Mouse (Mus musculus): ENCODE data around the gene Aldh3b1. TPM values are rescaled to one million over a fixed set of nuclear protein-coding genes. Genes with fewer than 3 reads are reported as not detected.

Aldh3b1 gene
- polyA plus RNA-seq, 1 experiment from 2014 or later, result 2.3 TPM

DNA sequence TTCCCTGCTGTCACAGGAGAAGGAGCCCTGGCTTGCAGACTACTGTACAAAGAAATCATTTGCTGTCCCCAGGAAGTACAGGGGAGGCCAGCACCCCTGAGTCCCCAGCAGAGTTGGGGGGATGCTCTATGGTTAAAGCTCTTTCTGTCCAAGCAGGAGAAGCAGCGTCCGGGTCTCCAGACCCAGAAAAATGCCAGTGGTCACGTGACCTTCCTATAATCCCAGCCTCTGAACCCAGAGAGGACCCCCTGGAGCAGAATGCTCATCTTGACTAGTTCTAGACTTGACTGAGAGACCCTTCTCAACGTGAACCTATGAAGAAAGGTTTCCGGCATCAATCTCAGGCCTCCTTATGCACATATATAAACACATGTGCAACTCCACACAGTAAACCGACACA, 3.7 kb downstream of the Aldh3b1 start:
- H3K4me3 ChIP-seq (ENCODE audit: low read depth, low read length), result no peak overlapping the region
- WGBS (ENCODE audit: insufficient replicate concordance), result 78% methylated on average over 6 of the region's 6 CpGs
- H3K4me1 ChIP-seq (ENCODE audit: control insufficient read depth, insufficient read depth, low read length), result peaks cover 11% of the 10 kb centered on the region
- H3K27me3 ChIP-seq (ENCODE audit: control insufficient read depth, insufficient read depth, low read length), result no peaks in the 10 kb centered on the region
- H3K36me3 ChIP-seq (ENCODE audit: control insufficient read depth, insufficient read depth, low read length), result no peaks in the 10 kb centered on the region
- H3K27ac ChIP-seq (ENCODE audit: low read depth, low read length), result no peak overlapping the region
- no peak overlapping the region for H3K9ac ChIP-seq (ENCODE audit: low read depth, low read length)
- H3K4me2 ChIP-seq, result no peak overlapping the region
- H3K9me3 ChIP-seq (replicated peaks; ENCODE audit: control insufficient read depth, low read length), result no peaks in the 10 kb centered on the region
- ATAC-seq (replicated peaks; ENCODE audit: insufficient number of reproducible peaks, low FRiP score, low TSS enrichment), result no peak

- no peak for ATAC-seq (replicated peaks; ENCODE audit: insufficient number of reproducible peaks, low FRiP score, low TSS enrichment)
- Histone ChIP-seq H3K9ac (ENCODE audit: low read depth, low read length) (no peak overlapping the region), H3K27ac (ENCODE audit: low read depth, low read length) (no peak overlapping the region), H3K4me2 (no peak overlapping the region), H3K4me3 (ENCODE audit: low read depth, low read length) (no peak overlapping the region), H3K4me1 (ENCODE audit: control insufficient read depth, insufficient read depth, low read length) (peaks cover 4% of the 10 kb centered on the region), H3K9me3 (replicated peaks; ENCODE audit: control insufficient read depth, low read length) (no peaks in the 10 kb centered on the region), H3K36me3 (ENCODE audit: control insufficient read depth, insufficient read depth, low read length) (no peaks in the 10 kb centered on the region), H3K27me3 (ENCODE audit: control insufficient read depth, insufficient read depth, low read length) (no peaks in the 10 kb centered on the region)
- 83% methylated on average over 7 of the region's 7 CpGs for WGBS (ENCODE audit: insufficient replicate concordance)
These were observed 4.7 kb downstream of the Aldh3b1 start for GRCm38 (mm10) chr19:3924868-3925267.

DNA sequence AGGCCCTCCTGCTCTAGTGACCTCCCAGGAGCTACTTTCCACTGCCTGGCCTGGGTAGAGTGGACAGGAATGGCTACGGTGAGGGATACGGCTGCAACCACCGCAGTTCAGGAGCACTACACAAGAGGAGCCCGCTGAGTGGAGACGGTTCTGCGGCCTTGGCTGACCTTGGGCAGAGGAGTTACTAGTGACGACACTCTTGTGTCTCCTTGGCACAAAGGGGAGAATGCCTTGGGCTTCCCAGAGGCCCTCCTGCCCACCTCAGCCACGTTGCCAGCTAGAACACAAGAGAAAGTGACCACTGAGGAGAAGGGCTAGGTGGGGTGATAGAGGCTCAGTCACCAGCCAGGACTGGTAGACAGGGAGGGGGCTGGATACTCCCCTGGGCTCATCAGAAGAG, 5.4 kb downstream of the Aldh3b1 start:
- no peaks in the 10 kb centered on the region for H3K9me3 ChIP-seq (replicated peaks; ENCODE audit: control insufficient read depth, low read length)
- no peaks in the 10 kb centered on the region for H3K27me3 ChIP-seq (ENCODE audit: control insufficient read depth, insufficient read depth, low read length)
- no peak overlapping the region for H3K9ac ChIP-seq (ENCODE audit: low read depth, low read length)
- ATAC-seq (replicated peaks; ENCODE audit: insufficient number of reproducible peaks, low FRiP score, low TSS enrichment), result no peak
- H3K4me2 ChIP-seq, result no peak overlapping the region
- no peak overlapping the region for H3K4me3 ChIP-seq (ENCODE audit: low read depth, low read length)
- WGBS (ENCODE audit: insufficient replicate concordance), result 75% methylated on average over 8 of the region's 8 CpGs
- no peaks in the 10 kb centered on the region for H3K36me3 ChIP-seq (ENCODE audit: control insufficient read depth, insufficient read depth, low read length)
- no peak overlapping the region; the same call in 1 of the 2 replicates for H3K27ac ChIP-seq (ENCODE audit: low read depth, low read length)
- H3K4me1 ChIP-seq (ENCODE audit: control insufficient read depth, insufficient read depth, low read length), result peaks cover 3% of the 10 kb centered on the region; the same call in 1 of the 2 replicates

- H3K9me3 ChIP-seq (replicated peaks; ENCODE audit: control insufficient read depth, low read length), result no peaks in the 10 kb centered on the region
- ATAC-seq (replicated peaks; ENCODE audit: insufficient number of reproducible peaks, low FRiP score, low TSS enrichment), result no peak; the same call in 1 of the 2 replicates
- no peak overlapping the region for H3K27ac ChIP-seq (ENCODE audit: low read depth, low read length)
These were observed 6.0 kb downstream of the Aldh3b1 start for GRCm38 (mm10) chr19:3923586-3923985.

GRCm38 (mm10) chr19:3922661-3923371, 6.8 kb downstream of the Aldh3b1 start:
- H3K4me2 ChIP-seq, result no peak overlapping the region
- H3K36me3 ChIP-seq (ENCODE audit: control insufficient read depth, insufficient read depth, low read length), result no peaks in the 10 kb centered on the region
- no peak overlapping the region for H3K27ac ChIP-seq (ENCODE audit: low read depth, low read length)
- no peaks in the 10 kb centered on the region for H3K9me3 ChIP-seq (replicated peaks; ENCODE audit: control insufficient read depth, low read length)
- no peak overlapping the region for H3K4me3 ChIP-seq (ENCODE audit: low read depth, low read length)
- no peak overlapping the region for H3K9ac ChIP-seq (ENCODE audit: low read depth, low read length)
- H3K4me1 ChIP-seq (ENCODE audit: control insufficient read depth, insufficient read depth, low read length), result peaks cover 3% of the 10 kb centered on the region; the same call in 1 of the 2 replicates
- no peak for ATAC-seq (replicated peaks; ENCODE audit: insufficient number of reproducible peaks, low FRiP score, low TSS enrichment)
- no peaks in the 10 kb centered on the region for H3K27me3 ChIP-seq (ENCODE audit: control insufficient read depth, insufficient read depth, low read length)
- 58% methylated on average over 10 of the region's 10 CpGs for WGBS (ENCODE audit: insufficient replicate concordance)

More at GRCm38 (mm10) chr19:3923586-3923985, 6.0 kb downstream of the Aldh3b1 start:
- H3K27me3 ChIP-seq (ENCODE audit: control insufficient read depth, insufficient read depth, low read length), result no peaks in the 10 kb centered on the region
- H3K4me1 ChIP-seq (ENCODE audit: control insufficient read depth, insufficient read depth, low read length), result peaks cover 3% of the 10 kb centered on the region; the same call in 1 of the 2 replicates
- 69% methylated on average over 13 of the region's 13 CpGs for WGBS (ENCODE audit: insufficient replicate concordance)
- no peaks in the 10 kb centered on the region for H3K36me3 ChIP-seq (ENCODE audit: control insufficient read depth, insufficient read depth, low read length)
- no peak overlapping the region for H3K4me2 ChIP-seq
- H3K4me3 ChIP-seq (ENCODE audit: low read depth, low read length), result no peak overlapping the region
- H3K9ac ChIP-seq (ENCODE audit: low read depth, low read length), result no peak overlapping the region

DNA sequence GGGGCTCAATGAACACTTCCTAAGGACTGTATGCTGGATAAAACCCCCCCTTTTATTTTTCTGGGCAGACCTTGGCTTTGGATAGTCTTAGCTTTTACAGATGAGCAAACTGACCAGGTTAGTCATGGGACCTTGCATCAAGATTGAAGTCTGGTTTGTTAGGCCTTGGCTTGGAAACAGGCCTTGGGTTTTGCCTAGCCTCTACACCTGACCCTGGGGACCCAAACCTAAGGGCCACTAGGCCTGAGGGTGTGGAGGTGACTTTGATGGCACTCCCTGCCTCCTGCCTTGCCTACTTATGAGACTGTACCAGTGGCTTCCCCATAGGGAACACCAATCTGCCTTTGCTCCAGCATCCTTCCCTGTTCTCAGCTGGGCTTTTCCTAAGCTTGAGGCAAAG, 9.7 kb downstream of the Aldh3b1 start:
- Histone ChIP-seq H3K4me2 (no peak overlapping the region), H3K27me3 (ENCODE audit: control insufficient read depth, insufficient read depth, low read length) (no peaks in the 10 kb centered on the region), H3K9me3 (replicated peaks; ENCODE audit: control insufficient read depth, low read length) (no peaks in the 10 kb centered on the region), H3K27ac (ENCODE audit: low read depth, low read length) (no peak overlapping the region), H3K9ac (ENCODE audit: low read depth, low read length) (no peak overlapping the region), H3K36me3 (ENCODE audit: control insufficient read depth, insufficient read depth, low read length) (no peaks in the 10 kb centered on the region), H3K4me3 (ENCODE audit: low read depth, low read length) (no peak overlapping the region), H3K4me1 (ENCODE audit: control insufficient read depth, insufficient read depth, low read length) (peaks cover 3% of the 10 kb centered on the region; the same call in 1 of the 2 replicates)
- no peak for ATAC-seq (replicated peaks; ENCODE audit: insufficient number of reproducible peaks, low FRiP score, low TSS enrichment)

GRCm38 (mm10) chr19:3916727-3917126, 12.9 kb downstream of the Aldh3b1 start:
- WGBS (ENCODE audit: insufficient replicate concordance), result 75% methylated on average over 11 of the region's 11 CpGs

DNA sequence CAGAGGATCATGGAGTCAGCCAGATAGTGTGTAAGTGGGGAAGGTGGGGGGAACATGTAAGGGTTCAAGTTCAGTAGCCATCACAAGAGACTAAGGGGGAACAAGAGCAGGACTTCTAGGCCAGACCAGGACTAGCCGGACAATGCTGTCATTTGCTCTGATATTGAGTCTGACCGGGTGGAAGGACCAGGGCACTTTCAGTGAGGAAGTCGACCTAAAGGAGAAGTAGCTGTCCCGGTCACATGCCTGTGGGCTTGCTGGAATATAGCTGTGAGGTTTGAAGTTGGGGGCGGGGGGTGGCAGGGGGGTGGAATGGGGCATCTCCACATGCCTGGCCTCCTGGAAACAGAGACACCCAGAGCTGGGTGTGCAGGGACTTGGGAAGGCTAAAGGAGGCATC, 15.1 kb downstream of the Aldh3b1 start:
- Histone ChIP-seq H3K36me3 (ENCODE audit: control insufficient read depth, insufficient read depth, low read length) (no peaks in the 10 kb centered on the region), H3K27ac (ENCODE audit: low read depth, low read length) (no peak overlapping the region), H3K27me3 (ENCODE audit: control insufficient read depth, insufficient read depth, low read length) (no peaks in the 10 kb centered on the region), H3K9ac (ENCODE audit: low read depth, low read length) (no peak overlapping the region), H3K4me1 (ENCODE audit: control insufficient read depth, insufficient read depth, low read length) (peaks cover 17% of the 10 kb centered on the region), H3K9me3 (replicated peaks; ENCODE audit: control insufficient read depth, low read length) (no peaks in the 10 kb centered on the region), H3K4me3 (ENCODE audit: low read depth, low read length) (no peak overlapping the region), H3K4me2 (no peak overlapping the region)
- 86% methylated on average over 5 of the region's 5 CpGs for WGBS (ENCODE audit: insufficient replicate concordance)
- no peak for ATAC-seq (replicated peaks; ENCODE audit: insufficient number of reproducible peaks, low FRiP score, low TSS enrichment)

More at GRCm38 (mm10) chr19:3916727-3917126, 12.9 kb downstream of the Aldh3b1 start:
- Histone ChIP-seq H3K36me3 (ENCODE audit: control insufficient read depth, insufficient read depth, low read length) (no peaks in the 10 kb centered on the region), H3K27me3 (ENCODE audit: control insufficient read depth, insufficient read depth, low read length) (no peaks in the 10 kb centered on the region), H3K4me1 (ENCODE audit: control insufficient read depth, insufficient read depth, low read length) (peaks cover 14% of the 10 kb centered on the region), H3K27ac (ENCODE audit: low read depth, low read length) (no peak overlapping the region), H3K4me2 (no peak overlapping the region), H3K9ac (ENCODE audit: low read depth, low read length) (0 out of 2 replicates have a peak overlapping the region, but pooled peaks have one; percentile 34), H3K9me3 (replicated peaks; ENCODE audit: control insufficient read depth, low read length) (no peaks in the 10 kb centered on the region), H3K4me3 (ENCODE audit: low read depth, low read length) (no peak overlapping the region)
- no peak for ATAC-seq (replicated peaks; ENCODE audit: insufficient number of reproducible peaks, low FRiP score, low TSS enrichment)

DNA sequence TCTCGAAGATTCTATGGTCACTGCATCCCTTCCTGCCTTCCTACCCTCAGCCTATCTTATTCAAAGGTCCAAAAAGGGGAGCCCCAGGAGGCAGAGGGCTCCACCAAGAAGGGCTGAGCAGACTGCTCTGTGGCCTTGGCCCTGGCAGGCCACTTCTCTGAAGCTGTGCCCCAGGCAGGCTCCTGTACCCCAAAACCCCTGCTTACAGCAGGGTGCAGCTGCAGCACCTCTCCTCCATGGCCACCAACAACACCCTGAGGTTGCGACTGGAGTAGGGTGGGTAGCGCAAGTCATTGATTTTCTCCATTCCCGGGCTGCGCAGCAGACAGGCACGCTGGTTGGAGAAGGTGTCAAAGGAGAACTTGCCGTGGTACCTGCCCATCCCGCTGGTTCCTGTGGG, 15.9 kb downstream of the Aldh3b1 start:
- ATAC-seq (replicated peaks; ENCODE audit: insufficient number of reproducible peaks, low FRiP score, low TSS enrichment), result no peak
- Histone ChIP-seq H3K4me3 (ENCODE audit: low read depth, low read length) (peak overlapping the region; percentile 62), H3K9me3 (replicated peaks; ENCODE audit: control insufficient read depth, low read length) (no peaks in the 10 kb centered on the region), H3K4me1 (ENCODE audit: control insufficient read depth, insufficient read depth, low read length) (peaks cover 14% of the 10 kb centered on the region), H3K27me3 (ENCODE audit: control insufficient read depth, insufficient read depth, low read length) (no peaks in the 10 kb centered on the region), H3K36me3 (ENCODE audit: control insufficient read depth, insufficient read depth, low read length) (no peaks in the 10 kb centered on the region), H3K4me2 (peak overlapping the region; percentile 67), H3K9ac (ENCODE audit: low read depth, low read length) (peak overlapping the region; percentile 77), H3K27ac (ENCODE audit: low read depth, low read length) (peak overlapping the region; percentile 78; the same call in 1 of the 2 replicates)
- WGBS (ENCODE audit: insufficient replicate concordance), result 83% methylated on average over 8 of the region's 8 CpGs

Data from heart, embryonic 11.5 days (tissue).